Mouse (Mus musculus): Measurements from ENCODE around the gene Dlx2.

GRCm38 (mm10) chr2:71544391-71545285 lies 1.9 kb downstream of the Dlx2 start:
- TF ChIP-seq CTCF (IDR thresholded peaks at IDR 0.05; ENCODE audit: insufficient read depth, low read length) (no peak), POLR2A (IDR thresholded peaks at IDR 0.05; ENCODE audit: borderline replicate concordance, extremely low read depth, low read depth, low read length) (no peak)

Data from lung, adult 2 months (tissue).